Mouse (Mus musculus) forebrain, embryonic 10.5 days (tissue): ENCODE measurements around the gene 1700001O22Rik. TPM values are rescaled to one million over a fixed set of nuclear protein-coding genes. Genes with fewer than 3 reads are reported as not detected.

Experiments used
- DNase-seq: peaks from one replicate; pipeline ENCODE4 v3.0.0-alpha.2; 2017; ENCODE audit warnings: low spot score; ENCODE audit errors: extremely low spot score
- H3K27ac ChIP-seq: fragments of 300-500 bp; sonication (generic); 2 replicates; pipeline ENCODE4 v1.5.1; 2016; ENCODE audit warnings: mild to moderate bottlenecking
- H3K27me3 ChIP-seq: fragments of 300-500 bp; sonication (generic); 2 replicates; pipeline ENCODE4 v1.6.1; 2016; ENCODE audit warnings: mild to moderate bottlenecking; ENCODE audit not compliant: poor library complexity, severe bottlenecking
- H3K36me3 ChIP-seq: fragments of 300-500 bp; sonication (generic); replicated peaks from 2 replicates; pipeline ENCODE4 v1.6.1; 2016; ENCODE audit warnings: mild to moderate bottlenecking, moderate library complexity
- H3K4me1 ChIP-seq: fragments of 300-500 bp; sonication (generic); 2 replicates; pipeline ENCODE4 v1.6.1; 2016
- H3K4me3 ChIP-seq: fragments of 300-500 bp; sonication (generic); 2 replicates; pipeline ENCODE4 v1.5.1; 2016; ENCODE audit warnings: mild to moderate bottlenecking, moderate library complexity
- H3K9me3 ChIP-seq: fragments of 300-500 bp; sonication (generic); 2 replicates; pipeline ENCODE4 v1.6.1; 2016; ENCODE audit warnings: mild to moderate bottlenecking, moderate library complexity
- WGBS: fragments of 180-500 bp; shearing (Covaris S2); methylation state at CpG from one replicate; pipeline ENCODE4 v1.1.7; 2016; 5-methylcytosine and 5-hydroxymethylcytosine counted together
- polyA plus RNA-seq: library from polyadenylated mRNA; unstranded; fragments of >200 nt; fragmentation: Nextera tagmentation; extraction: Ambion mirVana; gene quantifications from 2 replicates; pipeline ENCODE4 v1.2.1, GENCODE M21; 2016

The 1700001O22Rik gene
- polyA plus RNA-seq, 1 experiment from 2014 or later = 3.3 TPM

- peaks cover 69% of the 10 kb centered on the region for H3K4me1 ChIP-seq
- no peaks in the 10 kb centered on the region for H3K36me3 ChIP-seq
- peaks cover 11% of the 10 kb centered on the region for H3K9me3 ChIP-seq
- DNase-seq = no peak
- 0 out of 2 replicates have a peak, but pooled peaks cover 3% of the 10 kb centered on the region for H3K27me3 ChIP-seq
- H3K27ac ChIP-seq = peak overlapping the region; percentile 65
- H3K4me3 ChIP-seq = no peak overlapping the region
- 64% methylated on average over 6 of the region's 6 CpGs for WGBS
Measured at GRCm38 (mm10) chr2:30769187-30769586, 34.3 kb downstream of the 1700001O22Rik start.

DNA sequence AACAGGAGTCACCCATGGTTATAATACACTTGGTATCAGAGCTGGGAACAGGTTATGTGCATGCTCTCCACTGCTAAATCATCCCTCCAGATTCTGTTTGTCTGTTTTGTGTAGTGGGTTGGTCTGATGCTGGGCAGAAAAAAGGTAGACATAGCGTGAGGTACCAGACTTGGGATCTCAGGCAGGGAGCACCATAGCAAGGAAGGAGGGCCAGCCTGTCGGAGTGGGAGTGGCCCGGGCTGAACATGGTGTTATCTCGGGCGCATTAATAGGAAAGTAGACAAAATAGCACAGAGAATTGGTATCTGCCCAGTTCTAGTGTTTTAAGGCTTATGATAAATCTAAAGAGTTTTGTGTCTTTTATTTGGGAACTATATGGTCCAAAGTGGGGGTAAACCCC lies 34.9 kb downstream of the 1700001O22Rik start:
- Histone ChIP-seq H3K4me3 (no peak overlapping the region), H3K9me3 (peaks cover 11% of the 10 kb centered on the region), H3K36me3 (no peaks in the 10 kb centered on the region), H3K4me1 (peaks cover 63% of the 10 kb centered on the region), H3K27me3 (0 out of 2 replicates have a peak, but pooled peaks cover 3% of the 10 kb centered on the region), H3K27ac (peak overlapping the region; percentile 65)
- no peak for DNase-seq
- WGBS = 88% methylated on average over 5 of the region's 5 CpGs

- DNase-seq = no peak
- WGBS = 85% methylated on average over 7 of the region's 7 CpGs
- Histone ChIP-seq H3K27me3 (0 out of 2 replicates have a peak, but pooled peaks cover 3% of the 10 kb centered on the region), H3K4me1 (peaks cover 55% of the 10 kb centered on the region), H3K36me3 (no peaks in the 10 kb centered on the region), H3K27ac (peak overlapping the region; percentile 74), H3K4me3 (no peak overlapping the region), H3K9me3 (peaks cover 11% of the 10 kb centered on the region)
Measured at GRCm38 (mm10) chr2:30767626-30768240, 35.7 kb downstream of the 1700001O22Rik start.

- peaks cover 16% of the 10 kb centered on the region for H3K9me3 ChIP-seq
- 88% methylated on average over 5 of the region's 5 CpGs for WGBS
- H3K27ac ChIP-seq = peak overlapping the region; percentile 46
- peaks cover 42% of the 10 kb centered on the region for H3K4me1 ChIP-seq
- no peak for DNase-seq
- H3K27me3 ChIP-seq = 0 out of 2 replicates have a peak, but pooled peaks cover 3% of the 10 kb centered on the region
- no peak overlapping the region for H3K4me3 ChIP-seq
- H3K36me3 ChIP-seq = no peaks in the 10 kb centered on the region
Measured at GRCm38 (mm10) chr2:30766446-30766845, 37.0 kb downstream of the 1700001O22Rik start.

DNA sequence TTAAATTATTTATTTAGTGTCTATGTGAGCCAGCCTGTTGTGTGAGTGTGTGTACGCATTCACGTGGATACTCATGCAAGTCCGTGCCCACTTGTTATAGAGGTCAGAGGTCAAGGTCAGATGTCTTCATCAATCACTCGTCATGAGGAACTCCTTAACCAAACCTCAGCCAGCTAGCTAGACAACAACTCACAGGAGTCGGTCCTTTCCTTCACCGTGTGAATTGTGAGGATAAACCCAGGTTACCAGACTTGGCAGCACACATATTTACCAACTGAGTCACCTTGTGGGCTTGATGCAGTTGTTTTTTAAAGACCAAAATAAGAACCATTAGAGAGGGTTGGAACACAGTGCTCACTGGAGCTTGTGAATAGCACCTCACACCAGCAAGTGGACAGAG lies 42.8 kb downstream of the 1700001O22Rik start:
- peak overlapping the region; percentile 94 for H3K27ac ChIP-seq
- H3K27me3 ChIP-seq = no peaks in the 10 kb centered on the region

DNA sequence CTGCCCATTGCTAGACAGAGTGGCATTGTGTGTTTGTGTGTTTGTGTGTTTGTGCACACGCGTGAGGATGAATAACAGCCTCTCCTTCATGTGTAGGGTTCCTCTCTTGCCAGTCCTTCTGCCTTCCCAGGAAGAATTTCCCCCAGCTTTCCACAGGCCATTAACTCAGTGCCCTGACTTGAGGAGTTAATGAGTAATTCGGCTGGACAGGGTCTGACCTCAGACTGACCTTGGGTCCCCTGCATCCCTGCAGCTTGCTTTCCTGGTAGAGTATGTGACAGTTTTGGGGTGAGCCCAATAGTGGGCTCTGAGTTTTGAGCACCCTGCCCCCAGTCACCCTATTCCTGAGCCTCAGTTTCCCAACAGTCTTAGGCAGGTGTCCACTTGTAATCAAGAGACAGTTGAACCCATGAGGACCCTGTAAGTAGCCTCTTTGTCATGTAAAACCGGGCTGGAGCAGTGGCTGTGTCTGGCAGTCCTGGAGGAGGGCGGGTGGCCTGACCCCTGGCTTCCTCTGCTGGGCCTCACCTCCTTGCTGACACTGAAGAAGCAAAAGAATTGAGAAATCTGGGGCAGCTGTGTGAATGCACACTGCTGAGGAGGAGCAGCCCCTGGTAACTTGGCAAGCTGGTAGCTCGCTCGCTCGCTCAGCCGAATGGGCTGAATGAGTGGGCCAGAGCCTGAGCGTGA lies 43.5 kb downstream of the 1700001O22Rik start:
- WGBS = 33% methylated on average over 10 of the region's 10 CpGs
- peak; percentile 50 for DNase-seq
- Histone ChIP-seq H3K27me3 (no peaks in the 10 kb centered on the region), H3K36me3 (0 out of 2 replicates have a peak, but pooled peaks cover 4% of the 10 kb centered on the region), H3K4me3 (peak overlapping the region; percentile 18; the same call in 1 of the 2 replicates), H3K9me3 (peaks cover 20% of the 10 kb centered on the region), H3K27ac (peak overlapping the region; percentile 94), H3K4me1 (peaks cover 50% of the 10 kb centered on the region)

More for the DNA sequence above, 42.8 kb downstream of the 1700001O22Rik start:
- H3K9me3 ChIP-seq = peaks cover 23% of the 10 kb centered on the region
- H3K4me1 ChIP-seq = peaks cover 48% of the 10 kb centered on the region
- no peak overlapping the region; the same call in 1 of the 2 replicates for H3K4me3 ChIP-seq
- whole genome bisulfite sequencing = 48% methylated on average over 6 of the region's 6 CpGs
- DNase-seq = no peak
- H3K36me3 ChIP-seq = 0 out of 2 replicates have a peak, but pooled peaks cover 4% of the 10 kb centered on the region

DNA sequence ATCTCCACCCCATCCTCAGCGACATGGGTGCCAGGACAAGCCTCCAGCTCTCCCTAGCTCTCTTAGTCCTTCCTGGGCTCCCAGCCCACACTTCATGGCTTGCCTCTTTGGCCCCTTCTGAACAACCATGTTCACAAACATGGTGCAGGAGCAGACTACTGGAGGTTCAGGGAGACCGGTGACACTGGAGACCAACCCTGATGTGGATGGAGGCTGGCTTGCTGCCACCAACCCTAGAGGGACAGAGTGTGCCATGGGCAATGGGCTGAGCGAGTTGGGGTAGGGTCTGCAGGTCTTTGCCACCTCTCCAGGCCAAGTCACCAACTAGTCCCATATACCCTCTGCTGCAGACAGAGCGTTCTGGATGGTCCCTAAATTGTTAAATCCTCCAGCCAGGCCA lies 44.0 kb downstream of the 1700001O22Rik start:
- peak overlapping the region; percentile 94 for H3K27ac ChIP-seq
- H3K36me3 ChIP-seq = 0 out of 2 replicates have a peak, but pooled peaks cover 4% of the 10 kb centered on the region
- WGBS = 75% methylated on average over 4 of the region's 4 CpGs
- H3K27me3 ChIP-seq = no peaks in the 10 kb centered on the region
- DNase-seq = no peak
- H3K9me3 ChIP-seq = peaks cover 14% of the 10 kb centered on the region
- peaks cover 54% of the 10 kb centered on the region for H3K4me1 ChIP-seq
- no peak overlapping the region for H3K4me3 ChIP-seq

DNA sequence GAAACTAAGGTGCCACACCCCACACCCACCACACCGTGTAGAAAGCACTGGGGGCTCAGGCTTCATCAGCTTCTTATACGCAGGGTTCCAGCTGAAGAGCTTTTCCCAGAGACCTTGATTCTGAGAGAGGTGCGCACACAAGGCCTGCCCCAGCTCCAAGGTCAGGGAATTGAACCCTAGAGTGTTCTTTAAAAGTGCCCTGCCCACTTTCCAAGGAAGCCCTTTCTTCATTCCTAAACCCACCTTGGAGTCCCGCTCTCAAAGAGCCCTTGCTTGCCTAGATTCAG lies 44.4 kb downstream of the 1700001O22Rik start:
- H3K27ac ChIP-seq = peak overlapping the region; percentile 94
- H3K9me3 ChIP-seq = peaks cover 13% of the 10 kb centered on the region
- 41% methylated on average over 4 of the region's 4 CpGs for WGBS
- H3K27me3 ChIP-seq = no peaks in the 10 kb centered on the region
- H3K4me3 ChIP-seq = peak overlapping the region; percentile 37; the same call in 1 of the 2 replicates
- H3K36me3 ChIP-seq = 0 out of 2 replicates have a peak, but pooled peaks cover 4% of the 10 kb centered on the region
- DNase-seq = no peak
- peaks cover 58% of the 10 kb centered on the region for H3K4me1 ChIP-seq

- Histone ChIP-seq H3K4me1 (peaks cover 62% of the 10 kb centered on the region), H3K27me3 (peaks cover 4% of the 10 kb centered on the region; the same call in 1 of the 2 replicates)
- 1% methylated on average over 17 of the region's 17 CpGs for WGBS
Measured at GRCm38 (mm10) chr2:30758341-30759087, 44.9 kb downstream of the 1700001O22Rik start.

DNA sequence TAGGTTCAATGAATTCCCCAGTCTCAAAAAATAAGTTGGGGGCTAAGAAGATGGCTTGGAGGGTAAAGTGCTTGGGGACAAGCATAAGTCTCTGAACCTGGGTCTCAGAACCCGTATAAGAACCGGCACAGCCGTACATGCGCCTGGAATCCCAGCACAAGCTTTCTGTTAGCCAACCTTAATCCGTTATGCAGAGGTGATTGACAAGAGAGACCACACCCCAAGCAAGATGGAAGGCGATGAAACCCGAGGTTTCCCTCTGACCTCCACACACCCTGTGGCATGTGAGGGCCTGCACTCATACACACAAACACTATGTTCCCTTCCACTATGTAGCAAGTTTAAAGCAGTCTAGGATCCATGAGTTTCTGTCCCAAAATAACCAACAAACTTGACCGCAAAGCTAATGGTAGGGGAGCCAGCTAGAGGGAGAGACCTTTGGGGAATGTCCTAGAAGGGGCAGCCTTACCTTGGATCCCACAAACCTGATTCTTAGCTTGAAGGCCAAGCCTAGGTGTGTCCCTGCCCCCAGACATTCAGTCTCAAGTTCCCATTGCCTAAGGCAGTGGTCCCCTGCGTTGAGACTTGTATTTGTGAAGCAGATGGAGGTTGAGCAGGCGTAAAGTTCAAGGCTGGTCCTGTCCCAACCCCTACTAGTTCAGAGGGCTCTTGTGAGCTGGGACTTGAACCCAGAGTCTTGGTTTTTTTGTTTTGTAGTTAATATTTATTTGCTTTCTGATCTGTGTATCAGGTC lies 46.3 kb downstream of the 1700001O22Rik start:
- H3K4me1 ChIP-seq = peaks cover 68% of the 10 kb centered on the region
- no peak overlapping the region for H3K4me3 ChIP-seq
- peaks cover 9% of the 10 kb centered on the region for H3K9me3 ChIP-seq
- peaks cover 7% of the 10 kb centered on the region; the same call in 1 of the 2 replicates for H3K27me3 ChIP-seq
- H3K27ac ChIP-seq = peak overlapping the region; percentile 94
- no peak for DNase-seq
- WGBS = 86% methylated on average over 10 of the region's 10 CpGs
- 0 out of 2 replicates have a peak, but pooled peaks cover 4% of the 10 kb centered on the region for H3K36me3 ChIP-seq

More at GRCm38 (mm10) chr2:30758341-30759087, 44.9 kb downstream of the 1700001O22Rik start:
- peak overlapping the region; percentile 37 for H3K4me3 ChIP-seq
- H3K36me3 ChIP-seq = 0 out of 2 replicates have a peak, but pooled peaks cover 4% of the 10 kb centered on the region
- peaks cover 13% of the 10 kb centered on the region for H3K9me3 ChIP-seq
- peak; percentile 91 for DNase-seq
- peak overlapping the region; percentile 94 for H3K27ac ChIP-seq

- peaks cover 7% of the 10 kb centered on the region; the same call in 1 of the 2 replicates for H3K27me3 ChIP-seq
- 95% methylated on average over 6 of the region's 6 CpGs for WGBS
- peak overlapping the region; percentile 94 for H3K27ac ChIP-seq
- H3K4me1 ChIP-seq = peaks cover 68% of the 10 kb centered on the region
- H3K4me3 ChIP-seq = no peak overlapping the region
- H3K9me3 ChIP-seq = peaks cover 9% of the 10 kb centered on the region
- H3K36me3 ChIP-seq = 0 out of 2 replicates have a peak, but pooled peaks cover 4% of the 10 kb centered on the region
- no peak for DNase-seq
Measured at GRCm38 (mm10) chr2:30755985-30756765, 47.3 kb downstream of the 1700001O22Rik start.
